Mouse (Mus musculus) frontal cortex, adult (tissue): ENCODE results near the gene Tacc2.

Experiments
- ATAC-seq: cut with Nextera tagmentation; 2 replicates; pipeline ENCODE4 v1.9.2; 2017; ENCODE audit warnings: mild to moderate bottlenecking, moderate library complexity, mixed read lengths; ENCODE audit not compliant: low TSS enrichment

Gene Tacc2

GRCm38 (mm10) chr7:130726724-130727422 is 149.6 kb downstream of the Tacc2 start:
- no peak for ATAC-seq

- ATAC-seq: no peak
These were observed 150.3 kb downstream of the Tacc2 start for GRCm38 (mm10) chr7:130727560-130727959.

- peak; percentile 26; the same call in 1 of the 2 replicates for ATAC-seq
These were observed 154.6 kb downstream of the Tacc2 start for GRCm38 (mm10) chr7:130731792-130732191.

- 0 out of 2 replicates have a peak, but pooled peaks have one; percentile 21 for ATAC-seq
These were observed 155.7 kb downstream of the Tacc2 start for GRCm38 (mm10) chr7:130732908-130733307.

GRCm38 (mm10) chr7:130733423-130733822 is 156.2 kb downstream of the Tacc2 start:
- ATAC-seq: no peak

GRCm38 (mm10) chr7:130734195-130734787 is 157.1 kb downstream of the Tacc2 start:
- ATAC-seq: no peak

GRCm38 (mm10) chr7:130741099-130741498 is 163.9 kb downstream of the Tacc2 start:
- no peak for ATAC-seq

GRCm38 (mm10) chr7:130743239-130744025 is 166.2 kb downstream of the Tacc2 start:
- no peak for ATAC-seq

- ATAC-seq: no peak
These were observed 171.9 kb downstream of the Tacc2 start for GRCm38 (mm10) chr7:130749165-130749564.

- no peak for ATAC-seq
These were observed 173.7 kb downstream of the Tacc2 start for GRCm38 (mm10) chr7:130750752-130751490.

- no peak for ATAC-seq
These were observed 174.4 kb downstream of the Tacc2 start for GRCm38 (mm10) chr7:130751678-130752077.

- peak; percentile 48; the same call in 1 of the 2 replicates for ATAC-seq
These were observed 177.6 kb downstream of the Tacc2 start for GRCm38 (mm10) chr7:130754790-130755189.

GRCm38 (mm10) chr7:130756343-130756835 is 179.2 kb downstream of the Tacc2 start:
- no peak for ATAC-seq

- ATAC-seq: no peak
These were observed 180.2 kb downstream of the Tacc2 start for GRCm38 (mm10) chr7:130757326-130757865.

- peak; percentile 80 for ATAC-seq
These were observed 185.0 kb downstream of the Tacc2 start for GRCm38 (mm10) chr7:130762071-130762897.

GRCm38 (mm10) chr7:130764160-130764559 is 186.9 kb downstream of the Tacc2 start:
- no peak for ATAC-seq

- ATAC-seq: peak; percentile 46; the same call in 1 of the 2 replicates
These were observed 189.4 kb downstream of the Tacc2 start for GRCm38 (mm10) chr7:130766411-130767170.

GRCm38 (mm10) chr7:130768151-130768550 is 190.9 kb downstream of the Tacc2 start:
- ATAC-seq: no peak

GRCm38 (mm10) chr7:130770707-130771106 is 193.5 kb downstream of the Tacc2 start:
- ATAC-seq: peak; percentile 81
